Mouse (Mus musculus) liver, embryonic 14.5 days (tissue): ENCODE measurements at regions not wholly inside any gene's neighbourhood (a gene's known extent, or its start where the extent isn't known, plus 50 kb on each side); places are given as distances from the start of the nearest gene placed in this dataset.

Source experiments
- CTCF ChIP-seq: IDR thresholded peaks from 2 replicates; pipeline ENCODE4 v1.5.1; 2016; ENCODE audit warnings: antibody characterized with exemption, low read depth, control low read depth
- EP300 ChIP-seq: IDR thresholded peaks from 2 replicates; pipeline ENCODE4 v1.6.1; 2016; ENCODE audit warnings: antibody characterized with exemption, low read depth

- no peak for TF ChIP-seq CTCF
- TF ChIP-seq EP300 = no peak
Observed at GRCm38 (mm10) chr3:18421886-18422575, 473.8 kb downstream of the Cypt12 start.
